Mouse (Mus musculus) C2C12 (cell line): ENCODE results near the gene Stk39.

Source experiments
- CTCF ChIP-seq: IDR thresholded peaks from one replicate; pipeline ENCODE4 v1.5.1; 2011; ENCODE audit not compliant: control insufficient read depth, insufficient read depth, insufficient read length
- MYOG ChIP-seq: IDR thresholded peaks from one replicate; pipeline ENCODE4 v1.6.1; 2011; ENCODE audit not compliant: control insufficient read depth, insufficient read length; ENCODE audit errors: extremely low read depth

- TF ChIP-seq CTCF (no peak), MYOG (no peak)
Measured at GRCm38 (mm10) chr2:68284391-68284790, 187.7 kb downstream of the Stk39 start.
